Mouse (Mus musculus) frontal cortex, adult 2 months (tissue): ENCODE measurements around the gene Ilf2. TPM values are rescaled to one million over a fixed set of nuclear protein-coding genes. Genes with fewer than 3 reads are reported as not detected.

Experiments
- polyA plus RNA-seq: library from polyadenylated mRNA; depleted of rRNA; stranded (reverse); fragments of >200 nt; gene quantifications from 2 replicates; pipeline ENCODE4 v1.2.3, GENCODE M21; 2012; rRNA removed

Ilf2 gene
- polyA plus RNA-seq, 1 experiment = 89.2 TPM

Other genes starting within 250 kb of the Ilf2 start
- 52.7 and 57.6 TPM in 2 replicates for gene Jtb, start 244.5 kb upstream of the Ilf2 start, polyA plus RNA-seq
- gene Creb3l4, start 232.6 kb upstream of the Ilf2 start, polyA plus RNA-seq = 0.29 and 0.38 TPM in 2 replicates
- 33.7 and 36.1 TPM in 2 replicates for gene Slc39a1, start 228.0 kb upstream of the Ilf2 start, polyA plus RNA-seq
- gene Crtc2, start 222.0 kb upstream of the Ilf2 start, polyA plus RNA-seq = 55.0 and 58.0 TPM in 2 replicates
- gene Dennd4b, start 210.9 kb upstream of the Ilf2 start, polyA plus RNA-seq = 38.1 and 43.1 TPM in 2 replicates
- 33.4 and 38.4 TPM in 2 replicates for gene Gatad2b, start 182.9 kb upstream of the Ilf2 start, polyA plus RNA-seq
- 7.9 and 8.4 TPM in 2 replicates for gene Slc27a3, start 86.2 kb upstream of the Ilf2 start, polyA plus RNA-seq
- 44.3 and 49.0 TPM in 2 replicates for gene Ints3, start 42.5 kb upstream of the Ilf2 start, polyA plus RNA-seq
- 24.0 and 27.2 TPM in 2 replicates for gene Npr1, start 10.3 kb upstream of the Ilf2 start, polyA plus RNA-seq
- 76.1 and 78.7 TPM in 2 replicates for gene Snapin, start 14.9 kb downstream of the Ilf2 start, polyA plus RNA-seq
- 136 and 140 TPM in 2 replicates for gene Chtop, start 33.4 kb downstream of the Ilf2 start, polyA plus RNA-seq
- 307 and 323 TPM in 2 replicates for gene S100a1, start 38.3 kb downstream of the Ilf2 start, polyA plus RNA-seq
- gene S100a13, start 38.3 kb downstream of the Ilf2 start, polyA plus RNA-seq = 62.0 and 66.7 TPM in 2 replicates
- gene S100a14, start 50.7 kb downstream of the Ilf2 start, polyA plus RNA-seq = not detected in 2 replicates
- 119 and 133 TPM in 2 replicates for gene S100a16, start 61.1 kb downstream of the Ilf2 start, polyA plus RNA-seq
- gene S100a3, start 84.5 kb downstream of the Ilf2 start, polyA plus RNA-seq = 2.7 and 3.4 TPM in 2 replicates
- not detected in 2 replicates for gene S100a2, start 114.1 kb downstream of the Ilf2 start, polyA plus RNA-seq
- not detected in 2 replicates for gene Gm42674, start 125.8 kb downstream of the Ilf2 start, polyA plus RNA-seq
- 13.9 and 14.5 TPM in 2 replicates for gene S100a4, start 127.6 kb downstream of the Ilf2 start, polyA plus RNA-seq
- gene S100a5, start 132.4 kb downstream of the Ilf2 start, polyA plus RNA-seq = 186 and 213 TPM in 2 replicates
- gene S100a6, start 136.8 kb downstream of the Ilf2 start, polyA plus RNA-seq = 50.6 and 60.9 TPM in 2 replicates
- 0.70 and 0.76 TPM in 2 replicates for gene S100a7a, start 177.9 kb downstream of the Ilf2 start, polyA plus RNA-seq
- gene S100a8, start 192.9 kb downstream of the Ilf2 start, polyA plus RNA-seq = 1.9 and 3.7 TPM in 2 replicates
- gene S100a9, start 219.6 kb downstream of the Ilf2 start, polyA plus RNA-seq = 2.0 and 6.7 TPM in 2 replicates